Mouse (Mus musculus) heart, embryonic 13.5 days (tissue): ENCODE data around the gene H2-Q6. TPM values are rescaled to one million over a fixed set of nuclear protein-coding genes. Genes with fewer than 3 reads are reported as not detected.
"Not testable (repeated sequence)": the region's sequence is repeated elsewhere in the genome, so short reads cannot be mapped to it uniquely, and the experiment has no call there.

ENCODE experiments used
- ATAC-seq: fragments of 200-750 bp; cut with Nextera tagmentation; 2 replicates; pipeline ENCODE4 v1.8.0; 2017; ENCODE audit warnings: moderate TSS enrichment; ENCODE audit not compliant: insufficient number of reproducible peaks, low FRiP score, low TSS enrichment; ENCODE audit errors: extremely low read depth
- H3K27ac ChIP-seq: fragments of 300-500 bp; sonication (generic); replicated peaks from 2 replicates; pipeline ENCODE4 v1.5.1; 2015; ENCODE audit warnings: moderate library complexity, mild to moderate bottlenecking, inconsistent platforms
- H3K27me3 ChIP-seq: fragments of 300-500 bp; sonication (generic); replicated peaks from 2 replicates; pipeline ENCODE4 v1.6.1; 2015; ENCODE audit warnings: mild to moderate bottlenecking, inconsistent platforms
- H3K36me3 ChIP-seq: fragments of 300-500 bp; sonication (generic); 2 replicates; pipeline ENCODE4 v1.6.1; 2015; ENCODE audit warnings: mild to moderate bottlenecking, inconsistent platforms
- H3K4me1 ChIP-seq: fragments of 300-500 bp; sonication (generic); 2 replicates; pipeline ENCODE4 v1.6.1; 2015; ENCODE audit warnings: inconsistent platforms
- H3K4me2 ChIP-seq: fragments of 300-500 bp; sonication (generic); 2 replicates; pipeline ENCODE4 v1.6.1; 2015; ENCODE audit warnings: inconsistent platforms, mild to moderate bottlenecking, moderate library complexity
- H3K4me3 ChIP-seq: fragments of 300-500 bp; sonication (generic); 2 replicates; pipeline ENCODE4 v1.5.1; 2015; ENCODE audit warnings: moderate library complexity, mild to moderate bottlenecking, inconsistent platforms
- H3K9ac ChIP-seq: fragments of 300-500 bp; sonication (generic); 2 replicates; pipeline ENCODE4 v1.6.1; 2015; ENCODE audit warnings: inconsistent platforms, mild to moderate bottlenecking, moderate library complexity
- H3K9me3 ChIP-seq: fragments of 300-500 bp; sonication (generic); 2 replicates; pipeline ENCODE4 v1.6.1; 2016; ENCODE audit warnings: inconsistent platforms
- WGBS: fragments of 180-500 bp; shearing (Covaris S2); methylation state at CpG from one replicate; pipeline ENCODE4 v1.1.7; 2015; ENCODE audit warnings: mixed read lengths; 5-methylcytosine and 5-hydroxymethylcytosine counted together
- polyA plus RNA-seq: library from polyadenylated mRNA; unstranded; fragments of >200 nt; fragmentation: Nextera tagmentation; extraction: Ambion mirVana; gene quantifications from 2 replicates; pipeline ENCODE4 v1.2.1, GENCODE M21; 2015

H2-Q6 gene
- polyA plus RNA-seq, 1 experiment from 2014 or later: 0.23 TPM

GRCm38 (mm10) chr17:35437386-35437936 lies 12.8 kb downstream of the H2-Q6 start:
- H3K27me3 ChIP-seq: peaks cover 51% of the 10 kb centered on the region
- not testable (repeated sequence) for ATAC-seq, H3K4me2 ChIP-seq, H3K27ac ChIP-seq, H3K4me1 ChIP-seq, H3K36me3 ChIP-seq, H3K4me3 ChIP-seq, H3K9ac ChIP-seq, H3K9me3 ChIP-seq
- 45% methylated on average over 1 of the region's 1 CpGs for WGBS

GRCm38 (mm10) chr17:35438395-35438794 lies 13.7 kb downstream of the H2-Q6 start:
- H3K27ac ChIP-seq, H3K9me3 ChIP-seq, H3K4me1 ChIP-seq, H3K36me3 ChIP-seq, ATAC-seq, H3K9ac ChIP-seq: not testable (repeated sequence)
- 82% methylated on average over 2 of the region's 3 CpGs for WGBS
- H3K27me3 ChIP-seq: peaks cover 58% of the 10 kb centered on the region
- H3K4me3 ChIP-seq: peak overlapping the region; percentile 57
- peak overlapping the region; percentile 90; the same call in 1 of the 2 replicates for H3K4me2 ChIP-seq

GRCm38 (mm10) chr17:35438885-35439284 lies 14.2 kb downstream of the H2-Q6 start, which contains the start of gene H2-Q7:
Gene H2-Q7 (plus strand): TSS chr17:35439155.
- not testable (repeated sequence) for H3K36me3 ChIP-seq, H3K9me3 ChIP-seq, H3K27ac ChIP-seq, H3K4me1 ChIP-seq
- peaks cover 61% of the 10 kb centered on the region for H3K27me3 ChIP-seq
- WGBS: 4% methylated on average over 18 of the region's 18 CpGs
- H3K4me3 ChIP-seq: peak within 1 kb of the TSS; percentile 57
- H3K9ac ChIP-seq: peak within 1 kb of the TSS; percentile 78
- 0 out of 2 replicates have a peak, but pooled peaks have one; percentile 55 for ATAC-seq
- peak within 1 kb of the TSS; percentile 90 for H3K4me2 ChIP-seq

GRCm38 (mm10) chr17:35439295-35439747 lies 14.7 kb downstream of the H2-Q6 start:
- Histone ChIP-seq H3K27me3 (peaks cover 62% of the 10 kb centered on the region), H3K4me3 (peak overlapping the region; percentile 57), H3K4me2 (peak overlapping the region; percentile 90), H3K9ac (peak overlapping the region; percentile 78)
- H3K36me3 ChIP-seq, H3K27ac ChIP-seq, ATAC-seq, H3K4me1 ChIP-seq, H3K9me3 ChIP-seq: not testable (repeated sequence)
- WGBS: 3% methylated on average over 44 of the region's 48 CpGs

GRCm38 (mm10) chr17:35439925-35440645 lies 15.4 kb downstream of the H2-Q6 start:
- H3K4me3 ChIP-seq: 0 out of 2 replicates have a peak overlapping the region, but pooled peaks have one; percentile 8
- H3K4me2 ChIP-seq: peak overlapping the region; percentile 90
- not testable (repeated sequence) for ATAC-seq, H3K9me3 ChIP-seq, H3K27ac ChIP-seq, H3K4me1 ChIP-seq, H3K36me3 ChIP-seq, H3K9ac ChIP-seq
- H3K27me3 ChIP-seq: peaks cover 65% of the 10 kb centered on the region
- 34% methylated on average over 27 of the region's 27 CpGs for WGBS

GRCm38 (mm10) chr17:35442376-35442775 lies 17.7 kb downstream of the H2-Q6 start:
- not testable (repeated sequence) for H3K4me1 ChIP-seq, H3K4me2 ChIP-seq

GRCm38 (mm10) chr17:35444510-35444909 lies 19.9 kb downstream of the H2-Q6 start:
- WGBS: 68% methylated on average over 2 of the region's 2 CpGs
- not testable (repeated sequence) for H3K36me3 ChIP-seq, H3K4me3 ChIP-seq, ATAC-seq, H3K4me1 ChIP-seq, H3K4me2 ChIP-seq, H3K27ac ChIP-seq, H3K9ac ChIP-seq, H3K9me3 ChIP-seq
- H3K27me3 ChIP-seq: peaks cover 31% of the 10 kb centered on the region

More at GRCm38 (mm10) chr17:35442376-35442775, 17.7 kb downstream of the H2-Q6 start:
- H3K27me3 ChIP-seq: peaks cover 48% of the 10 kb centered on the region
- H3K4me3 ChIP-seq, H3K9ac ChIP-seq, H3K9me3 ChIP-seq, H3K36me3 ChIP-seq, H3K27ac ChIP-seq, ATAC-seq: not testable (repeated sequence)
- 76% methylated on average over 2 of the region's 2 CpGs for WGBS

- H3K4me1 ChIP-seq, H3K27ac ChIP-seq, H3K36me3 ChIP-seq, H3K4me2 ChIP-seq, H3K9me3 ChIP-seq, ATAC-seq, H3K9ac ChIP-seq, H3K4me3 ChIP-seq, H3K27me3 ChIP-seq: not testable (repeated sequence)
- no CpG with 5 or more reads among the region's 1 CpGs for WGBS
Measured at GRCm38 (mm10) chr17:35458247-35458646, 33.6 kb downstream of the H2-Q6 start.

- not testable (repeated sequence) for H3K27ac ChIP-seq, H3K4me3 ChIP-seq, H3K4me1 ChIP-seq, ATAC-seq, H3K4me2 ChIP-seq, H3K9me3 ChIP-seq, H3K9ac ChIP-seq, H3K36me3 ChIP-seq
- H3K27me3 ChIP-seq: peaks cover 21% of the 10 kb centered on the region
- 63% methylated on average over 2 of the region's 9 CpGs for WGBS
Measured at GRCm38 (mm10) chr17:35460513-35461341, 36.1 kb downstream of the H2-Q6 start.

- not testable (repeated sequence) for H3K9ac ChIP-seq, H3K9me3 ChIP-seq, ATAC-seq, H3K4me3 ChIP-seq, H3K4me2 ChIP-seq, H3K27ac ChIP-seq, H3K36me3 ChIP-seq
- Histone ChIP-seq H3K27me3 (peaks cover 47% of the 10 kb centered on the region), H3K4me1 (peaks cover 11% of the 10 kb centered on the region)
- 7% methylated on average over 8 of the region's 8 CpGs for WGBS
Measured at GRCm38 (mm10) chr17:35465651-35466050, 41.0 kb downstream of the H2-Q6 start.

- 39% methylated on average over 3 of the region's 3 CpGs for WGBS
- Histone ChIP-seq H3K27me3 (peaks cover 67% of the 10 kb centered on the region), H3K4me1 (peaks cover 13% of the 10 kb centered on the region)
- H3K27ac ChIP-seq, H3K4me3 ChIP-seq, ATAC-seq, H3K36me3 ChIP-seq, H3K9ac ChIP-seq, H3K9me3 ChIP-seq, H3K4me2 ChIP-seq: not testable (repeated sequence)
Measured at GRCm38 (mm10) chr17:35468936-35469335, 44.3 kb downstream of the H2-Q6 start.
